Mouse (Mus musculus) forebrain, embryonic 12.5 days (tissue): ENCODE results near the gene Clpp. TPM values are rescaled to one million over a fixed set of nuclear protein-coding genes. Genes with fewer than 3 reads are reported as not detected.
A peak's percentile ranks its signal among the peaks of the same experiment; 100 is the strongest.

Experiments used
- ATAC-seq: fragments of 200-750 bp; cut with Nextera tagmentation; 2 replicates; pipeline ENCODE4 v1.8.0; 2017; ENCODE audit warnings: moderate TSS enrichment; ENCODE audit not compliant: low FRiP score
- H3K27ac ChIP-seq: fragments of 300-500 bp; sonication (generic); 2 replicates; pipeline ENCODE4 v1.5.1; 2016; ENCODE audit warnings: mild to moderate bottlenecking
- H3K27me3 ChIP-seq: fragments of 300-500 bp; sonication (generic); 2 replicates; pipeline ENCODE4 v1.6.1; 2016; ENCODE audit warnings: mild to moderate bottlenecking
- H3K36me3 ChIP-seq: fragments of 300-500 bp; sonication (generic); replicated peaks from 2 replicates; pipeline ENCODE4 v1.6.1; 2016; ENCODE audit warnings: mild to moderate bottlenecking
- H3K4me1 ChIP-seq: fragments of 300-500 bp; sonication (generic); 2 replicates; pipeline ENCODE4 v1.6.1; 2016
- H3K4me2 ChIP-seq: fragments of 300-500 bp; sonication (generic); 2 replicates; pipeline ENCODE4 v1.6.1; 2016; ENCODE audit warnings: mild to moderate bottlenecking, moderate library complexity
- H3K4me3 ChIP-seq: fragments of 300-500 bp; sonication (generic); replicated peaks from 2 replicates; pipeline ENCODE4 v1.5.1; 2016; ENCODE audit warnings: mild to moderate bottlenecking
- H3K9ac ChIP-seq: fragments of 300-500 bp; sonication (generic); 2 replicates; pipeline ENCODE4 v1.6.1; 2016; ENCODE audit warnings: mild to moderate bottlenecking
- H3K9me3 ChIP-seq: fragments of 300-500 bp; sonication (generic); 2 replicates; pipeline ENCODE4 v1.6.1; 2016
- WGBS: fragments of 180-500 bp; shearing (Covaris S2); methylation state at CpG from one replicate; pipeline ENCODE4 v1.1.7; 2016; 5-methylcytosine and 5-hydroxymethylcytosine counted together
- polyA plus RNA-seq: library from polyadenylated mRNA; unstranded; fragments of >200 nt; fragmentation: Nextera tagmentation; extraction: Ambion mirVana; gene quantifications from 2 replicates; pipeline ENCODE4 v1.2.1, GENCODE M21; 2016

Gene Clpp
- polyA plus RNA-seq, 1 experiment from 2014 or later: 141 TPM

DNA sequence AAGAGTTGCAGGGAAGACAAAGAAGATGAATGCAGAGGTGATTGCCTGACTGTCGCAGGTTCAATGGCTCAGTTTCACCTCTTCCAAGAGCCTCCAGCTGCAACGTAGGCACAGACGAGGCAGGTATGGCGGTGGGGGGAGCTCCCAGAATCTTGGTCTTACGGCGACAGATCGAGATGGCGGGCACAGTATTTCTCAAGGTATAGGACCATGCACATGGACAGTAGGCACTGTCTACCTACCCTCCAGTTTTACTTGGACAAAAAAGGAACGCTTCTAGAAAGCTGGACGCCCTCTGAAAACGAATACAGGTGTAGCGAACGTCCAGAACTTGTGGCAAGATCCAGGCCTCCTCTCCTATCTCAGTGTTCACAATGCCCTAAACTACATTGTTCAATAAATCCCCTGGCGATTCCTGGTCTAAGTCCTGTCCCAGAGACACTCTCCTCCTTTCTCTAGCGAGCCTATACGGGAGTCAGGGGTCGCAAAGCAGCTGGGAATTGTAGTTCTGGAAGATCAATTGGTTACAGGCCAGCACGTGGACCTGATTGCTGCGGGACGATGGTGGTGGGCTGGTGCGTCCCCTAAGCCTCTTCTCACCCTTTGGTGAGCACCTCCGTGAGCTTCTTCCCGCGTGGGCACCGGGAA lies 514 bp upstream of the Clpp start:
- Histone ChIP-seq H3K4me3 (peak overlapping the region; percentile 62), H3K27me3 (no peaks in the 10 kb centered on the region), H3K9ac (peak overlapping the region; percentile 69), H3K4me1 (peaks cover 14% of the 10 kb centered on the region), H3K36me3 (peaks cover 27% of the 10 kb centered on the region), H3K9me3 (no peaks in the 10 kb centered on the region), H3K4me2 (peak overlapping the region; percentile 64), H3K27ac (peak overlapping the region; percentile 70)
- ATAC-seq: peak; percentile 92
- 2% methylated on average over 25 of the region's 25 CpGs for WGBS

- Histone ChIP-seq H3K27me3 (no peaks in the 10 kb centered on the region), H3K27ac (no peak overlapping the region), H3K36me3 (peaks cover 39% of the 10 kb centered on the region), H3K4me2 (peak overlapping the region; percentile 64), H3K4me1 (peaks cover 14% of the 10 kb centered on the region), H3K9ac (peak overlapping the region; percentile 69), H3K4me3 (peak overlapping the region; percentile 62), H3K9me3 (no peaks in the 10 kb centered on the region)
- ATAC-seq: no peak
- WGBS: 72% methylated on average over 2 of the region's 2 CpGs
Observed at GRCm38 (mm10) chr17:56990966-56991365, 861 bp downstream of the Clpp start.

DNA sequence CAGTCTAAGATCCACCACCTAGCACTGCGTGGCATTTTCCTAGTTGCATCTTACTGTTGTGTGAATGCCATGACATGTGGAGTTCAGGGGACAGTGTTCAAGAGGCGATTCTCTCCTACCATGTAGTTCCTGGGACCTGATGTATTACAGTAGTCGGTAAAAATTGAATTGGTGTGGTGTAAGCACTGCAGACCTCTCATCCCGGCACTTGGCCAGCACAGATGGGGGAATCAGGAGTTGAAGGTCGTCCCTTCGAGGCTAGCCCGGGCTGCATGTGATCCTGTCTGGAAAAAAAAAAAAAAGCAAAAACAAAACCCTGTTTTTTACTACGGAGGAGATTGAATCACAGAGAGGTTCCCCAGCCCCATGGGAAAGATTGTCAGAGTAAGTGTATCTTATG lies 4.9 kb downstream of the Clpp start:
- Histone ChIP-seq H3K4me3 (no peak overlapping the region), H3K36me3 (peaks cover 57% of the 10 kb centered on the region), H3K27ac (no peak overlapping the region), H3K4me2 (no peak overlapping the region), H3K4me1 (peaks cover 29% of the 10 kb centered on the region), H3K9ac (no peak overlapping the region), H3K9me3 (no peaks in the 10 kb centered on the region), H3K27me3 (no peaks in the 10 kb centered on the region)
- WGBS: 93% methylated on average over 8 of the region's 8 CpGs
- no peak for ATAC-seq

- peaks cover 21% of the 10 kb centered on the region for H3K4me1 ChIP-seq
- 77% methylated on average over 2 of the region's 2 CpGs for WGBS
- no peak overlapping the region for H3K4me3 ChIP-seq
- H3K27me3 ChIP-seq: no peaks in the 10 kb centered on the region
- no peak for ATAC-seq
- H3K9ac ChIP-seq: no peak overlapping the region
- no peak overlapping the region; the same call in 1 of the 2 replicates for H3K27ac ChIP-seq
- peak overlapping the region; percentile 68 for H3K4me2 ChIP-seq
- H3K36me3 ChIP-seq: peaks cover 56% of the 10 kb centered on the region
- no peaks in the 10 kb centered on the region for H3K9me3 ChIP-seq
Observed at GRCm38 (mm10) chr17:56996506-56996905, 6.4 kb downstream of the Clpp start.

DNA sequence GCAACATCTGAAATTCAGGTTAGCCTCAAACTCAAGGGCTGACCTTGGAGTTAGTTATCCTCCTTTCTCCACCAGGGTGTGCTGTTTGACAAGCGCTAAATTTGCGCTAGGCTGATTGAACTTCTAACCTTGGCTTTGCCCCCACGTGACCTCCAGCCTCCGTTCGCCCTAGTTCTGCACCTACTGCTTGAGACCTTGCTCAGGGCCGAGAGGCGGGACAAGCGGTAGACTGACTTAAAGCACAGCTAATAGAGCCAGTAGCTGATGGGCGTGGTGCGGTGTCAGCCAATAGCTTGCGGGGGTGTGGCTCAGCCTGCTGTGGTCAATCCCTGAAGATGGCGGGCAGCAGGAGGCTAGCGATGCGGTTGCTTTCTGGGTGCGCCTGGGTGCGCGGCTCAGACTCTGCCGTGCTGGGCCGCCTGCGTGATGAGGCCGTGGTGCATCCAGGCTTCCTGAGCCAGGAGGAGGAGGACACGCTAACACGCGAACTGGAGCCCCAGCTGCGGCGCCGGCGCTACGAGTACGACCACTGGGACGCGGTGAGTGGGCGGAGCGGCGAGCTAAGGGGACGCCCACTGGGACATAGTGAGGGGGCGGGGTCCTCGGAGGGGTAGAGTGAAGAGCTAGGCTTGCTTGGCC lies 7.0 kb downstream of the Clpp start, which contains the start of gene Alkbh7:
Gene Alkbh7 (plus strand): TSS at position 311 of the 639 bp plus-strand sequence.
- peak; percentile 98 for ATAC-seq
- Histone ChIP-seq H3K27ac (peak within 1 kb of the TSS; percentile 72), H3K9ac (peak within 1 kb of the TSS; percentile 68), H3K4me2 (peak within 1 kb of the TSS; percentile 68), H3K4me3 (peak within 1 kb of the TSS; percentile 71), H3K27me3 (no peaks in the 10 kb centered on the region), H3K36me3 (peaks cover 56% of the 10 kb centered on the region), H3K9me3 (no peaks in the 10 kb centered on the region), H3K4me1 (peaks cover 16% of the 10 kb centered on the region)
- WGBS: under 1% methylated on average over 38 of the region's 38 CpGs

GRCm38 (mm10) chr17:56999414-56999813 lies 9.3 kb downstream of the Clpp start:
- 94% methylated on average over 9 of the region's 9 CpGs for WGBS
- Histone ChIP-seq H3K36me3 (peaks cover 54% of the 10 kb centered on the region), H3K4me2 (no peak overlapping the region)

GRCm38 (mm10) chr17:56999968-57000609 lies 10.0 kb downstream of the Clpp start, which contains the start of gene Pspn:
TSS of gene Pspn (minus strand) at chr17:57000018.
- ATAC-seq: no peak
- Histone ChIP-seq H3K4me3 (no peak within 1 kb of the TSS), H3K4me1 (peaks cover 16% of the 10 kb centered on the region), H3K27ac (no peak within 1 kb of the TSS), H3K27me3 (no peaks in the 10 kb centered on the region), H3K4me2 (no peak within 1 kb of the TSS), H3K9me3 (no peaks in the 10 kb centered on the region), H3K36me3 (peaks cover 53% of the 10 kb centered on the region), H3K9ac (no peak within 1 kb of the TSS)
- WGBS: 88% methylated on average over 9 of the region's 9 CpGs

More at GRCm38 (mm10) chr17:56999414-56999813, 9.3 kb downstream of the Clpp start:
- no peak for ATAC-seq
- Histone ChIP-seq H3K4me1 (peaks cover 16% of the 10 kb centered on the region), H3K27ac (no peak overlapping the region), H3K9me3 (no peaks in the 10 kb centered on the region), H3K4me3 (no peak overlapping the region), H3K27me3 (no peaks in the 10 kb centered on the region), H3K9ac (no peak overlapping the region)

- Histone ChIP-seq H3K4me3 (no peak overlapping the region), H3K9me3 (no peaks in the 10 kb centered on the region), H3K9ac (no peak overlapping the region), H3K36me3 (peaks cover 54% of the 10 kb centered on the region), H3K4me1 (peaks cover 16% of the 10 kb centered on the region), H3K27me3 (no peaks in the 10 kb centered on the region), H3K27ac (no peak overlapping the region), H3K4me2 (no peak overlapping the region)
- 78% methylated on average over 8 of the region's 8 CpGs for WGBS
- ATAC-seq: no peak
Observed at GRCm38 (mm10) chr17:57001228-57001627, 11.1 kb downstream of the Clpp start.

- Histone ChIP-seq H3K27me3 (no peaks in the 10 kb centered on the region), H3K9me3 (no peaks in the 10 kb centered on the region), H3K9ac (no peak overlapping the region), H3K4me2 (no peak overlapping the region), H3K27ac (no peak overlapping the region), H3K4me1 (no peaks in the 10 kb centered on the region), H3K36me3 (peaks cover 75% of the 10 kb centered on the region), H3K4me3 (no peak overlapping the region)
- ATAC-seq: no peak
- 96% methylated on average over 7 of the region's 7 CpGs for WGBS
Observed at GRCm38 (mm10) chr17:57003994-57004393, 13.9 kb downstream of the Clpp start.

DNA sequence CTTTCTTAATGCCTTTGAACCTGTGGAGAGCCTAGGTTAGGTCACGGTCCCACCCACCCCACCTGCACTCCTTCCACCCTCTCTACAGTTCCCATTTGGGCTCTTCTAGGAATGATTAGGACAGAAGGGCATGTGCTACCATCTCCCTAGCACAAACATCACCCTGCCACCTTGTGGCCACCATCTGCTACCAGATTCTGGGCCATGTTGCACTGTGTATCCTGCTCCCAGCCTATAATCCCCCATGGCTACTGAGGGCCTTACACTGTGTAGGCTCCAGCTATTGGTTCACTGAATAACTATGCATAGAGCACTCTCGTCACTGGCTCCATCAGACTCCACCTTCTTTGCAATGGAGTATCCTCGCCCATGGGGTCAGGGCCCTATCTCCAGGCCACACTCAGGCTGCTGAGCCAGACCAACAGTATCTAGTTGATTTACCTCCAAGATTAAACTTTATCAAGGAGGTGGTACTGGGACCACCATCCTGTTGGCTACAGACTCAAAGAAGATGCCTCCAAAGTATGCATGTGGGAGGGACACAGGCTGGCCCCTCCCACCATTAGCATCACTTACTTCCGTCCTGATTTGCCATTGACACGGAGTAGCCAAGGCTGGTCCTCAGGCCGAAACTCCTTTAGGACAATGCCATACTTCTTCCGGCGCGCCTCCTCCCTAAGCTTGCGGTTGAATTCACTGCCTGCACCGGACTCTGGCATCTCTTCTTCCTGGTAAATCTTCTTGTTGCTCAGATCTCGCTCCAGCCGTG lies 17.2 kb downstream of the Clpp start:
- H3K4me2 ChIP-seq: no peak overlapping the region
- no peaks in the 10 kb centered on the region for H3K9me3 ChIP-seq
- peaks cover 20% of the 10 kb centered on the region for H3K4me1 ChIP-seq
- H3K27me3 ChIP-seq: no peaks in the 10 kb centered on the region
- peaks cover 70% of the 10 kb centered on the region for H3K36me3 ChIP-seq
- no peak overlapping the region for H3K27ac ChIP-seq
- H3K9ac ChIP-seq: no peak overlapping the region
- 93% methylated on average over 13 of the region's 13 CpGs for WGBS
- H3K4me3 ChIP-seq: no peak overlapping the region
- no peak for ATAC-seq

DNA sequence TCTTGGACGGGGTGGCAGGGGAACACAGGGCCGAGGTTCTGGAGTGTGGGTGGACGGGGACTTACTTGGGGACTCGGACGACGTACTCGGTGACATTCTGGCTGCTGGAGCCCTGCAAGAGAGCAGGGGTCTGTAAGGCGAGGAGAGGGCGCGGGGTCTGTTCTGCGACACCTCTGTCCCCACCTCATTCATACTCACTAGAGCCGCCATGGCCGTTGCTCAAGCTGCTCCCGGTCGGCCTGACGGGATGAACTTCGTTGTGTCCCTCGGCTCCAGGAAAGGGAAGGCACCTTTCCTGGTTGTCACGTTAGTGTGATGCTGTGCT lies 20.8 kb downstream of the Clpp start:
- Histone ChIP-seq H3K9ac (peak overlapping the region; percentile 81), H3K9me3 (no peaks in the 10 kb centered on the region), H3K27ac (peak overlapping the region; percentile 51), H3K4me1 (peaks cover 24% of the 10 kb centered on the region), H3K27me3 (no peaks in the 10 kb centered on the region), H3K4me3 (peak overlapping the region; percentile 72), H3K4me2 (peak overlapping the region; percentile 88), H3K36me3 (peaks cover 36% of the 10 kb centered on the region)
- peak; percentile 54 for ATAC-seq
- 1% methylated on average over 19 of the region's 19 CpGs for WGBS
